In the genomic region with DNA sequence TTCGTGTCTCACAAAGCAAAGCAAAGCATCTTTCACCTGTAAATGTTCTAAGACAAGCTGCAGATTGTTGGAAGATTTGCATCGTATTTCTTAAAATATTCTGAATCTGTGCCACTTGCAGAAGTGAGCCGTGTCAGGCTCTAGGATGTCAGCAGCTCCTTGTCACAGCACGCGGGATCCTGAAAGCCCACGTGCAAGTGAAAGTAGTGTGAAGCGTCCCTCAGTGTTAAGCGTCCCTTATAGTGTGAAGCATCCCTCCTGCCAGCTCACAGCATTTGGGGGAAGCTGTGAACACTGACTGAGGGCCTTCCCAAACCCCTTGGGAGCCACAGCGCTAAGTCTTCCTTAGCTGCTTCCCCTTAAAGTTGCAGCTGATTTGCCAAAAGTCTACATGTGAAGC, we compare ENCODE assay signal across 19 mouse cellular contexts.
DNase-seq lines count a peak whose midpoint lies in the region; ATAC-seq and TF ChIP-seq lines count a peak whose summit lies in the region.
"Had no signal": no experiment of that assay in that cellular context is flagged by ENCODE, and none has a peak within 500 bp of the region (broad histone marks: within the 10 kb centered on the region; RNA-seq: fewer than 3 reads in every experiment).

No protein-coding gene starts in this region.

- no peak for ATAC-seq in forebrain, embryonic 15.5 days (replicated peaks)
- no peak for ATAC-seq in hindbrain, embryonic 11.5 days (ENCODE audit: low FRiP score)
- no peak for ATAC-seq in hindbrain, embryonic 12.5 days (ENCODE audit: low FRiP score)
- no peak for ATAC-seq in forebrain, postnatal 0 days
- no peak for ATAC-seq in midbrain, embryonic 15.5 days (replicated peaks)
- ATAC-seq: activated CD4-positive, CD25-positive, alpha-beta regulatory T cell, adult 4 months had no signal

- 82% methylated on average over 9 of the region's 9 CpGs for WGBS in forebrain, embryonic 10.5 days
- WGBS in forebrain, embryonic 15.5 days = 69% methylated on average over 9 of the region's 9 CpGs
- WGBS in hindbrain, embryonic 11.5 days = 77% methylated on average over 9 of the region's 9 CpGs
- WGBS in hindbrain, embryonic 12.5 days = 78% methylated on average over 9 of the region's 9 CpGs
- 51% methylated on average over 9 of the region's 9 CpGs for WGBS in forebrain, postnatal 0 days
- WGBS in midbrain, embryonic 15.5 days = 60% methylated on average over 9 of the region's 9 CpGs

- peaks cover 20% of the 10 kb centered on the region for H3K27me3 ChIP-seq in forebrain, embryonic 10.5 days (ENCODE audit: poor library complexity, severe bottlenecking)
- no peaks in the 10 kb centered on the region for H3K27me3 ChIP-seq in forebrain, embryonic 15.5 days
- H3K27me3 ChIP-seq in hindbrain, embryonic 11.5 days (ENCODE audit: control insufficient read depth, insufficient read depth, low read length) = no peaks in the 10 kb centered on the region
- no peaks in the 10 kb centered on the region for H3K27me3 ChIP-seq in hindbrain, embryonic 12.5 days
- no peaks in the 10 kb centered on the region for H3K27me3 ChIP-seq in forebrain, postnatal 0 days (ENCODE audit: insufficient read depth, low read length)
- no peaks in the 10 kb centered on the region for H3K27me3 ChIP-seq in midbrain, embryonic 15.5 days (replicated peaks)

- H3K4me3 ChIP-seq in forebrain, embryonic 10.5 days = no peak overlapping the region
- H3K4me3 ChIP-seq in forebrain, embryonic 15.5 days = no peak overlapping the region
- H3K4me3 ChIP-seq in hindbrain, embryonic 11.5 days (ENCODE audit: low read depth, low read length) = no peak overlapping the region
- H3K4me3 ChIP-seq in hindbrain, embryonic 12.5 days = no peak overlapping the region
- no peak overlapping the region for H3K4me3 ChIP-seq in forebrain, postnatal 0 days (ENCODE audit: low read depth, low read length)
- H3K4me3 ChIP-seq in midbrain, embryonic 15.5 days = no peak overlapping the region
- H3K4me3 ChIP-seq: embryonic facial prominence, embryonic 10.5 days; heart, embryonic 15.5 days; layer of hippocampus, adult 2 months had no signal

- H3K4me1 ChIP-seq in forebrain, embryonic 10.5 days = peaks cover 100% of the 10 kb centered on the region
- peaks cover 51% of the 10 kb centered on the region for H3K4me1 ChIP-seq in forebrain, embryonic 15.5 days
- peaks cover 26% of the 10 kb centered on the region for H3K4me1 ChIP-seq in hindbrain, embryonic 11.5 days (replicated peaks; ENCODE audit: control insufficient read depth, insufficient read depth, low read length)
- peaks cover 63% of the 10 kb centered on the region for H3K4me1 ChIP-seq in hindbrain, embryonic 12.5 days
- H3K4me1 ChIP-seq in forebrain, postnatal 0 days (ENCODE audit: insufficient read depth) = peaks cover 18% of the 10 kb centered on the region
- H3K4me1 ChIP-seq in midbrain, embryonic 15.5 days = peaks cover 82% of the 10 kb centered on the region

- TF ChIP-seq CTCF in forebrain, postnatal 0 days (IDR thresholded peaks at IDR 0.05; ENCODE audit: low read depth) = no peak

- no peak overlapping the region for H3K9ac ChIP-seq in forebrain, embryonic 15.5 days (replicated peaks)
- no peak overlapping the region for H3K9ac ChIP-seq in hindbrain, embryonic 11.5 days (ENCODE audit: low read depth, low read length)
- no peak overlapping the region for H3K9ac ChIP-seq in hindbrain, embryonic 12.5 days
- no peak overlapping the region for H3K9ac ChIP-seq in forebrain, postnatal 0 days
- no peak overlapping the region for H3K9ac ChIP-seq in midbrain, embryonic 15.5 days
- H3K9ac ChIP-seq: heart, embryonic 15.5 days had no signal

- peaks cover 53% of the 10 kb centered on the region for H3K36me3 ChIP-seq in forebrain, embryonic 10.5 days (replicated peaks)
- peaks cover 7% of the 10 kb centered on the region; the same call in 1 of the 2 replicates for H3K36me3 ChIP-seq in forebrain, embryonic 15.5 days
- H3K36me3 ChIP-seq in hindbrain, embryonic 11.5 days (ENCODE audit: control insufficient read depth, insufficient read depth, low read length) = no peaks in the 10 kb centered on the region
- H3K36me3 ChIP-seq in hindbrain, embryonic 12.5 days = 0 out of 2 replicates have a peak, but pooled peaks cover 12% of the 10 kb centered on the region
- H3K36me3 ChIP-seq in forebrain, postnatal 0 days (ENCODE audit: insufficient read depth) = peaks cover 4% of the 10 kb centered on the region; the same call in 1 of the 2 replicates
- H3K36me3 ChIP-seq in midbrain, embryonic 15.5 days (replicated peaks) = peaks cover 6% of the 10 kb centered on the region
- H3K36me3 ChIP-seq: heart, embryonic 15.5 days had no signal

- no peak for DNase-seq in forebrain, embryonic 10.5 days (ENCODE audit: extremely low spot score, low spot score)
- DNase-seq in hindbrain, embryonic 11.5 days (ENCODE audit: low spot score) = no peak
- peak; percentile 31 for DNase-seq in forebrain, postnatal 0 days
- DNase-seq in kidney, postnatal 14 days = no peak
- no peak for DNase-seq in lung, postnatal 10 days
- DNase-seq: adrenal gland, adult 8-10 months; cerebellum, adult 8-10 months; heart, postnatal 36 days; kidney, adult 2 months; right cerebral cortex, postnatal 14 days; thymus, postnatal 14 days had no signal

- H3K9me3 ChIP-seq in forebrain, embryonic 10.5 days = no peaks in the 10 kb centered on the region
- no peaks in the 10 kb centered on the region for H3K9me3 ChIP-seq in forebrain, embryonic 15.5 days
- H3K9me3 ChIP-seq in hindbrain, embryonic 11.5 days (ENCODE audit: control insufficient read depth, low read length) = no peaks in the 10 kb centered on the region
- H3K9me3 ChIP-seq in hindbrain, embryonic 12.5 days (replicated peaks) = no peaks in the 10 kb centered on the region
- no peaks in the 10 kb centered on the region for H3K9me3 ChIP-seq in forebrain, postnatal 0 days (ENCODE audit: low read length)
- H3K9me3 ChIP-seq in midbrain, embryonic 15.5 days = no peaks in the 10 kb centered on the region
- H3K9me3 ChIP-seq: embryonic facial prominence, embryonic 10.5 days; heart, embryonic 15.5 days had no signal

- H3K27ac ChIP-seq in forebrain, embryonic 10.5 days = peak overlapping the region; percentile 92
- H3K27ac ChIP-seq in forebrain, embryonic 15.5 days (replicated peaks) = no peak overlapping the region; the same call in 1 of the 2 replicates
- H3K27ac ChIP-seq in hindbrain, embryonic 11.5 days (ENCODE audit: low read depth, low read length) = peak overlapping the region; percentile 4; the same call in 1 of the 2 replicates
- no peak overlapping the region for H3K27ac ChIP-seq in hindbrain, embryonic 12.5 days
- H3K27ac ChIP-seq in forebrain, postnatal 0 days (ENCODE audit: low read depth, low read length) = 0 out of 2 replicates have a peak overlapping the region, but pooled peaks have one; percentile 45
- H3K27ac ChIP-seq in midbrain, embryonic 15.5 days = peak overlapping the region; percentile 77
- H3K27ac ChIP-seq: heart, embryonic 15.5 days; kidney, postnatal 0 days had no signal

- no peak overlapping the region for H3K4me2 ChIP-seq in forebrain, embryonic 15.5 days (replicated peaks)
- H3K4me2 ChIP-seq in hindbrain, embryonic 11.5 days (replicated peaks; ENCODE audit: low read depth, low read length) = no peak overlapping the region
- H3K4me2 ChIP-seq in hindbrain, embryonic 12.5 days (replicated peaks) = no peak overlapping the region
- no peak overlapping the region for H3K4me2 ChIP-seq in forebrain, postnatal 0 days (ENCODE audit: low read depth)
- H3K4me2 ChIP-seq in midbrain, embryonic 15.5 days = no peak overlapping the region
- H3K4me2 ChIP-seq: heart, embryonic 15.5 days had no signal

Comparison
In these comparisons a context has a peak if more than half of its experiments do, and no peak if none do; other contexts are left out.
1. H3K27ac ChIP-seq: peak in forebrain, embryonic 10.5 days (single experiment), hindbrain, embryonic 11.5 days (single experiment), forebrain, postnatal 0 days (single experiment) and midbrain, embryonic 15.5 days (single experiment); none in forebrain, embryonic 15.5 days (single experiment) and hindbrain, embryonic 12.5 days (single experiment).